Mouse (Mus musculus) thymus, postnatal 25 days (tissue): ENCODE measurements around the gene Ptma.
"Not testable (repeated sequence)": the region's sequence is repeated elsewhere in the genome, so short reads cannot be mapped to it uniquely, and the experiment has no call there.

Experiments used
- DNase-seq: peaks from one replicate; pipeline ENCODE4 v3.0.0; 2022

The Ptma gene

DNA sequence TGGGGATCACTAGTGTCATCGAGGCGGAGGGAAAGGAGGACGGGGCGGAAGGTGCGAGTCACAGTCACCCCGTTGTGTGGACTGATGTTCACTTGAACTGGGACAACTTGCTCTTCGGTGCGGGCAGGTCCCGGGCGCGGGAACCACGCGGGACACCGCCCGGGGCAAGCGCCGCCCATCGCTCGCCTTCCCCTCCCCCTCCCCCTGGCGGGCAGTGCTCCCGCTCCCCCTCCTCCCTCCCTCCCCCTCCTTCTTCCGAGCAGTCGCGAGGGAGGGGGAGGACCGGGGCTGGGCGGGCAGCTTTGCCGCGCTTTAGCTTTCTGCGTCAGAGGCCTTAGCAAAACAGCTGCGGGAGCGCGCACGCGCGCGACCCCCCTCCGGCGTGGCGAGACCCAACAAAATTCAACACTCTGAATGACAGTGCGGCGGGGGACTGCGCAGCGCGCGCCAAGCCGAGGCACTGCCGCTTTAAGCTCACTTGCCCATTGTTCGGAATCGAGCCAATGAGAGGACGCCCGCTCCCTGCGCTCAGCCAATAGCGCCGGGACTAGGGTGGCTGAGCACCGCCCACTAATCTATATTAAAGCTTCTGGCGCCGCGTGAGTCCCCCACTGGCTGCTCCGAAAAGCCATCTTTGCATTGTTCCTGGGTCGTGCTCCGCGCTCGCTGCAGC is at the start of gene Ptma:
TSS of gene Ptma (plus strand) at position 611 of the 673 bp plus-strand sequence.
- peak; percentile 98 for DNase-seq

DNA sequence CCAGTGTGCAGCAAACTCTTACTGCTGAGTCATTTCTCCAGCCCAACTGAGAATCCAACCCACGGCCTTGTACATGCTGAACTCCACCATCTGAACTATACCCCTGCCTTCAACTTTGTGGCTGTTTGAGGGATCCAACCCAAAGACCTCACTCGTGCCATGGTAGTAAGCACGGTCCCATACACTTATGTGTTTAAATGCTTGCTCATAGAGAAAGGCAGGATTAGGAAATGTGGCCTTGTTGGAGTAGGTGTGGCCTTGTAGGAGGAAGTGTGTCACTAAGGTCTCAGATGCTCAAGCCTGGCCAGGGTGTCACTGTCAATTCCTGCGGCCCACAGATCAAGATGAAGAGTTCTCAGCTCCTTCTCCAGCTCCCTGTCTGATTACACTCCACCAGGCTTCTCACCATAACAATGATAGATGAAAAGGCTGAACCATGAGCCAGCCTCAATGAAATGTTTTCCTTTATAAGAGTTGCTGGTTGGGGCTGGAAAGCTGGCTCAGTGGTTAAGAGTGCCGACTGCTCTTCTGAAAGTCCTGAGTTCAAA is 48.7 kb upstream of the Ptma start:
- DNase-seq, result no peak

DNA sequence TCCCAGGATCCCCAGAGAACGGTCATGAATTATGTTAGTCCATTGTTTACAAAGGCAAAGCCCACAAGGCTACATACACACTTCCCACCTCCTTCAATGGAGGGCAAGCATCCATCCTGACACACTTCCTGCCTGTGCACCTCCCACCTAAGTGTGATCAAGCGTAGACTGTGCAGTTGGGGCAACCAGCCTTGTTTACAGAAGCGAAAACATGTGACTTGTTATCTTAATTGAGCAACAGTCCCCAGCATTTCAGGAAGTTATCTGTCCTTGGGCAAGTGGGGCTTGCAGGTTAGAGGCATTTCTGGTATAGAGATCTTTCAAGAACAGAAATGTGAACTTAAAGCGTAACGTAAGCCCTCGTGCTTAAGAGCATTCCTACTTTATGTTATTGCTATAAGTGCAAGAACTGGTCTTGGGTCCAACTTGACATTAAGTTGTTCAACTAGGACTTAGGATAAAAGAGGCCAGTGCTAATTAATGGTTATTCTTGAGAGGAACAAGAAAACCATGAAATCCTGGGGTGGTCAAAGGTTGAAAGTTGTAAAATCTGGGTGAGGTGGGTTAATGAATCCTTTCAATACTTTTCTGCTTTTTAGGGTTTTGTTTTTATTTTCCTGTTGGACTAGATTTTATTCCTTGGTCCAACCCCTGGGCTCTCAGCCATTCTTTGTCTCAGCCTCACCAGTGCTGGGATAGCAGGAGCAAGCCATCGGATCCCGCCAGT is 47.3 kb upstream of the Ptma start:
- DNase-seq, result no peak

DNA sequence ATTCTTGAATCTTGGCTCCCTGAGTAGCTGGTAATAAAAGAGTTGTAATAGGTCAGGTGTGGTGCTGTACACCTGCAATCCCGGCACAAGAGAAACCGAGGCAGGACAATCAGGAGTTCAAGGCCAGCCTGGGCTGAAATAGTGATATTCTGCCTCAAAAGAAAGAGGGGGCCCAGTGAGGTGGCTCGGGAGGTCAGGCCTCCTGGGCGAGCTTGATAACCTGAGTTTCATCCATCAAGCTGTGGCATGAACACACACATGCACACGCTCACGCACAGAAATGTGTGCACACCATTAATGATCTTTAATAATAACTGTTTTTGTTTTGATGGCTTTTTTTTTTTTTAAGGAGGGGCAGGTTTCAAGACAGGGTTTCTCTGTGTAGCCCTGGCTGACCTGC is 46.2 kb upstream of the Ptma start:
- DNase-seq, result no peak

DNA sequence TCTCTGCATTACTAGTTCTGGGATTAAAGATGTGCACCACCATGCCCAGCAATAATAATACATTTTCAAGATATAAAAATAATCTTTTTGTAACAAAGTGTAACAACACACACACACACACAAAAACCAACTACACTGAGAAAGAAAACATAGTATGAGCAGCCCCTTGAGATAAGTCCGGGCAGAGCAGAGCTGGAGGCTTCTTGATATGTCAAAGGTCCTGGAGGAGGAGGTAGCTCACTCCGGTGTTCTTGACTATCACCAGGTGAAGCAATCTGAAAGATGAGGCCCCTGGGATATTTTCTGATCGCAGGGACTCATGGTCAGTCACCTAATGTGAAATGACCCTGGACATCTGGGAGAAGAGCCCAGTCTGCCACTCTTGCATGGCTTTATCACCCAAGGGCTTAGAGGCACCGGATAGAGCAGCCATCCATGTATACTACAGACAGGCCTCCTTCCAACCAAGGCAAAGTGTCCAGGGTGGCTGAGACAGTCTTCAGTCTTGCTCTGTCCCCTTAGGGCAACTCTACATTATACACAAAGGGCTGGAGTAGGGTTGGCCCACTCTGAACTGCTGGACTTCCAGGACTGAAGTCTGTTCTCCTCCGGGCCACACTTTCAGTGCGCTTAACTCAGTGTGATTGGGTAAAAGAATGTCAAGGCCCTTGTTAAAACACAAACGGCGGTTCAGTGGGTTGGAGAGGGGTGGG is 45.6 kb upstream of the Ptma start:
- DNase-seq, result no peak

DNA sequence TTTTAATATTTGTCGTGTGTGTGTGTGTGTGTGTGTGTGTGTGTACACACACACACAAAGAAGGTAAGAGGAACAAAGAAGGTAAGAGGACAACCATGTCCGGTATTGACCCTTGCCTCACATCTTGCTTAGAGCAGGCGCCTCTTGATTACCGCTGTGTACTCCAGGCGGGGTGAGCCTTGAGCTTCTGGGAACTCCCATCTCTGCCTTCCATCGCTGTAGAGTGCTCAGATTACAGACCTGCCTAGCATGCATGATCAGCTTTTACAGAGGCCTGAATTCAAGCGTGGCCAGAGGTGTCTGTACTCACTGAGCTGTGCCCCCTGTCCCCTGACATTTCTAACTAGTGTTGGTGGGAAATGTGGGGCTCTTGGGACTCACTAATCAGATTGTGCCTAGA is 45.1 kb upstream of the Ptma start:
- DNase-seq, result no peak

DNA sequence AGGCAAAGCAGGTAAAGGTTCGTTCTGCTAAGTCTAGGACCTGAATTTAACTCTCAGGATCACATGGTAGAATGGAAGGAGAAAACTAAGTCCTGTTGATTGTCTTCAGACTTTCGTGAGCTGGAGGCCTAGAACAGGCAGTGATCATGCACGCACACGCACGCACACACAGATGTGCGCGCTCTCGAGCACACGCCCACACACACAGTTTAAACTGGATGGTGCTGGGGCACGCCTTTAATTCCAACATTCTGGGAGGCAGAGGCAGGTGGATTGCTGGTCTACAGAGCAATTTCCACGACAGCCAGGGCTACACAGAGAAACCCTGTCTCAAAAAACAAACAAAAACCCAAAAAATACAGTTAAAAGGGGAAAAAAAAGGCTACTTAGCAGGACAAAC is 44.2 kb upstream of the Ptma start:
- DNase-seq, result no peak

DNA sequence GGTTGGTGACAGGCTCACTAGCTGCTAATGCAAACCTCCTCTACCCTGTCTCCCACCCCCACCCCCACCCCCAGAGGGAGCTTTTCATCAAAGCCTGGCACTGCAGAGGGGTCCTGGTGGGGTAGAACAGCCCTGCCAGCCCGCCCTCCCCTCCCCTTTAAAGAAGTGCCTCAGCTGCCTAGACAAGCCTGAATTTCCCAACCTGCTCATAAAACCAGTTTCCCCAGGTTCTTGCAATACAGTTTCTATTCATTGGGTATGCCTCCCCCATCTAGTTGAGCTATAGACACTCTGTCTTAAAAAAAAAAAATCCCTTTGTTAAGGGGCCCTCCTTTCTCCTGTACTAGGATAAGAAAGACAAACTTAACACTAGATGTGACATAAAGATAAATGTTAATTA is 43.8 kb upstream of the Ptma start:
- DNase-seq, result no peak

DNA sequence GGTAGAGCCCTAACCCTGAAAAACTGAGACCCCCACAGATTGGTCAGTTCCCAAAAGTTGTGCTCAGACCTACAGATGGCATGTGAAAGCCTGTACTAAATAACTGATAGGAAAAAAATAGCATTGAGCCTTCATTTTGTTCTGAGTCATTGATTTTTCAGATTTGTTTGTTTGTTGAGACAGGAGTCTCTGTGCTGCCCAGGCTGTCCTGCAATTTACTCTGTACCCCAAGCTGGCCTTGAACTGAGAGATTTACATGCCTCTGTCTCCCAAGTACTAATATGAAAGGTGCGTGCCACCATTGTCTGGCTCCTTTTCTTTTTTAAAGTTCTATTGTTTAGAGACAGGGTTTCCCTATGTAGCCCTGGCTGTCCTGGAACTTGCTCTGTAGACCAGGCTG is 41.2 kb upstream of the Ptma start:
- no peak for DNase-seq

DNA sequence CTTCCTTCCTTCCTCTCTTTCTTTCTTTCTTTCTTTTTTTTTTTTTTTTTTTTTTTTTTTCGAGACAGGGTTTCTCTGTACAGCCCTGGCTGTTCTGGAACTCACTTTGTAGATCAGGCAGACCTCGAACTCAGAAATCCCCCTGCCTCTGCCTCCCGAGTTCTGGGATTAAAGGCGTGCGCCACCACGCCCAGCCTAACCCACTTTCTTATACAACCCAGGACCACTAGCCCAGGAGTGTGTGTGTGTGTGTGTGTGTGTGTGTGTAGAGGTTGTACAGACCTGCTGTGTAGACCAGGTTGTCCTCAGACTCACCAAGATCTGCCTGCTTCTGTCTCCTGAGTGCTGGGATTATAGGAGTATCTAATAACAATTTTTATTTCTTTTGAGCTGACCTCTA is 40.7 kb upstream of the Ptma start:
- DNase-seq, result not testable (repeated sequence)

DNA sequence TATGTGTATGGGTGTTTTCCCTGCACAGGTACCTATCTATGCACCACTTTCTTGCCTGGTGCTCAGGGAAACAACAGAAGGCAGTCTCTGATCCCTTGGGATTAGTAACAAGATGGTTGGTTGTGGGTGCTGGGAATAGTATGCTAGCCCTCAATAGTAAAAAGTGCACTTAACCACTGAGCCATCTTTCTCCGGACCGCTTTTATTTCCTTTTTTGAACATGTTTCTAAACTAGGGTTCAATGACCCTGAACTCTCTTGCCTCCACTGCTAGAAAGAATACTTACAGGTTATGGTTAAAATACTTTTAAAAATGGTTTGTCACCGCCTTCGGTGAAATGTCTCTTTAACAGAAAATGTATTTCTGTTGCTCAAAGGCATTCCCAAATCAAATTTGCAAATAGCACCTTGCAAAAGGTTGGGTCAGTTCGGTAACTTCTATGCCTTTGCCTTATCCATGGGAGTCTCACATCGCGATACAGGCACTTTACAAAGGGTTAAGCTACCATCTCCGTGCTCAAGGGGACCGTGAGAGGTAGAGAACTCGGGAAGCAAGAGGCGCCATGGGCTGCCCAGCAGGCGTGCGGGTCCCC is 39.7 kb upstream of the Ptma start:
- DNase-seq, result peak; percentile 22

DNA sequence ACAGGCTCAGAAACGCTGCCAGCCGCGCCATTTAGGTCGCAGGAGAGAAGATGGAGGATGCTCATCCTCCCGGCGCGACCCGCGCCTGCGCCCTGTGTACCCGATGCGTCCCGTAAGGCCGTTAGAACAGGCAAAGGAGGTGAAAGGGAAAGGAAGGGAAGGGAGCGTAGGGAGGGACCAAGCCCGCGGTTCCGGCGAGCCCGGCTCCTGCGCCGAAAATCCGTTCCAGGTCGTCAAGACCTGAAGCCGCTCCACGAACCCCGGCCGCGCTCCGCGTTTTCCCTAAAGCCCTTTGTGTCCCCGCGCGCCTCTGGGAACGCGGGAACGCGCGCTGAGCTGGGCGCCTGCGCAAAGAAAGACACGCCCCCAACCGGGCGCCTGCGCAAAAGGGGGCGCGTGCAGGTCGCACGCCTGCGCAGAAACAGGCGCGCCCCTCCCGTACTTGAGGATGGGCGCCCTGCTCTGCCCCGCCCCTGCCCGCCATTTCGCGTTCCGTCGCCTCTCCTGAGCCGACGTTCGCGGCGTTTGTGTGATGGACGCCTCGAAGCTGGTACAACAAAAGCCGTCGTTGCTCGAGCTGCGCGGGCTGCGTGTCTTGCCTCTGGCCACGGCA is 39.1 kb upstream of the Ptma start:
- peak; percentile 100 for DNase-seq

DNA sequence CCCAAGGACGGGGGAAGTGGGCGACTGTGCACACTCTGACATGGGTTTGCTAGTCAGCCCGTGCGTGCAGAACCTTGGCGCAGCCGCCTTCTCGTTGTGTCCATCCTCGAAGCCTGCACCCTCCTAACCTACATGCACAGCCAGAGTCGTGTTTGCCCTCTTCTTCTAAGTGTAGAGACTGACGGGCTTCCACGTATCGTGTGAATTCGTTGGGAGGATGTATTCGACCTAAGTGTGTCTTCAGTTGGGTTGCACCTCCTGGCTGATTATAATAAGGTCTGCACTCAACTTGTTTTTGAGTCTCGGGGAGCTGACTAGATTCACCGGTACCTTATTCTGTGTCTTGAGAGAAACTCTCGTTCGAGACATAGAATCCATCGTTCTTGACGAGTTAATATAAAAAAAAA is 38.6 kb upstream of the Ptma start:
- no peak for DNase-seq

DNA sequence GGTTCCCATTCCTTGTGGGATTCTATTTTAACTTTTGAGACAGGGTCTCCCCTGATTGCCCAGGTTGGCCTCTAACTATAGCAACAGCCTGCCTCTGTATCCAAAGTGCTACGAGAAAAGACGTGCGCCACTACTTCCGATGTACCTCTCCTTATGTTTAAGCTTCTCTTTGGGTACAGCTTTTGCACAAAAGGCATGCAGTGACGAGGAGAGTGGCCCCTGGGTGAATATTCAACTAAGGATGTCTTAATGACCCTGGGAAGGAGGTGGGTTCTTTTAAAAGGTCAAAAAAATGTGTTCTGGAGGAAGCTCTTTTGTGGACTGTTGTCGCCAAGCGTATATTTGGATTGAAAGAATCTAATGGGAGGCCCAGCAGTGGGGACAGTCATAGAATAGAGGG is 38.2 kb upstream of the Ptma start:
- peak; percentile 59 for DNase-seq

DNA sequence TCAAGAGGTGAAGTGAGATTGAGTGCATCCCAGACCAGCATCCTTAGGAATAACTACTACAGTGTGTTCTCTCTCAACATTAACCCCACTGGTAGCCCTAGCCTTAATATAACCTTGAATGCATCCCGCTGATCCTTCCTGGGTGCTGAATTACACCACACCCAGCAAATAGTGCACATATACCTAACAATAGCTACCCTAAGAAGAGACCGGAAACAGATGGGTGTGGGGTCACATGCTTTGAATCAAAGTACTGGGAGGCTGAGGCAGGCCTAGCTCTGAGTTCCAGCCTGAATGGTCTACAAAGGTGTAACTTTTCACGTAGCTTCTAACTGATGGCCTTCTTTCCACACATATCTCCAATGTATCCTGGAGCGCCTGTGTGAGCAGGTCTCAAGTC is 37.8 kb upstream of the Ptma start:
- no peak for DNase-seq

DNA sequence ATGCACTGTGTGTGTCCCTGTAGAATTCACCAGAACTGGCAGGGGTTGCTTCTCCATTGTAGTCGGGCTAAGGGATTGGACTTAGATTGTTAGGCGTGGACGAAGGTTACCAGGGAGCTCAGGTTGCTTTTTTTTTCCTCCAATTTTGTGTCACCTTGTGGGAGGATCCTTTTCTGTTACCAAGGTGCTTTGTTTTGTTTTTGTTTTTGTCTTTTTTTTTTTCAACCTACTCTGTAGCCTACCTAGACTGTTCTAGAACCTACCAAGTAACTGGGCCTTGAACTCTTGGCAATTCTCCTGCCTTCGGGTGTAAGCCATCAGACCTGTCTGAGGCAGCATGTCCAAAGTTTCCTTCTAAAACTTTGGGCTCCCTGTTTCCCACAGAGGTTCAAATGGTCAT is 36.6 kb upstream of the Ptma start:
- no peak for DNase-seq

DNA sequence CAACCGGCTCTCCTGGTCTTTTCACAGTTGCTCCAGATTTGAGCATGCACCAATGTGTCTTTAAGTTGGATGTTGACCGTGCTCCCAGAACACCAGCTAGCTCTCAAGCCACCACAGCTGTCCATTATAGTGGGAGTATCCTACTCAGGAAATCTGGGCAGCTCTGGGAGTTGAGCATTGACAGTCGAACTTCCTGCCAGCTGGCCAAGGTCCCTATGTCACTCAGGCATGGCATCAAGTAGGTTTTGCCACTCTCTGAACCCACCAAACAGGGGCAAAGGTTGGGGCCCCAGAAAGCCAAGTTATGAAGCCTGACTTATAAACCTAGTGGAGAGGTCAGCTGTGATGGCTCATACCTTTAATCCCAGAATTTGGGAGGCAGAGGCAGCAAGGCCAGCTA is 35.8 kb upstream of the Ptma start:
- peak; percentile 38 for DNase-seq

DNA sequence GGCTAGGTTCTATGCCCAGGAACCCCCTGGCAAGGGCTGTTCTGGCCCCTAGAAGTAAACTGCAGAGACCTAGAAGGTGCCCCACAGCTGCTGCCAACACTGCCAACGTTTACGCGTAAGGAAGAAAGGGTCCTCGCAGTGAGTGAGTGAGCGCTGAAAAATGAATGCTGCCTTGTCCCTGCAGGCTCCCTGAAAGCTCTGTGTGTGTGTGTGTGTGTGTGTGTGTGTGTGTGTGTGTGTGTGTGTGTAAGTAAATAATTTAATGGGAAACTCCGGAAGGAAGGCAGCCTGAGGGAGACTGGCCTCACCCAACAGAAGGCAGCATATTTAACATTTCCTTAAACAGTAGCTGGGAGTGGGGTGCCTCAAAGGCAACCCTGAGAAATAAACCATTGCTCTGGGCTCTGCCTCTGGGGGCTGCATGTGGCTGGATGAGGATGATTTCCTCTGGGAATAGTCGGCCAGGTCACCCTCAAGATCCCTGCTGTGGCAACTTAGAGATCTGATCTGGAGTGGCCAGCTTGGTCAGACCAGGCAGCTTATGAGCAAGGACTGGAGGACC is 34.9 kb upstream of the Ptma start:
- peak; percentile 51 for DNase-seq

DNA sequence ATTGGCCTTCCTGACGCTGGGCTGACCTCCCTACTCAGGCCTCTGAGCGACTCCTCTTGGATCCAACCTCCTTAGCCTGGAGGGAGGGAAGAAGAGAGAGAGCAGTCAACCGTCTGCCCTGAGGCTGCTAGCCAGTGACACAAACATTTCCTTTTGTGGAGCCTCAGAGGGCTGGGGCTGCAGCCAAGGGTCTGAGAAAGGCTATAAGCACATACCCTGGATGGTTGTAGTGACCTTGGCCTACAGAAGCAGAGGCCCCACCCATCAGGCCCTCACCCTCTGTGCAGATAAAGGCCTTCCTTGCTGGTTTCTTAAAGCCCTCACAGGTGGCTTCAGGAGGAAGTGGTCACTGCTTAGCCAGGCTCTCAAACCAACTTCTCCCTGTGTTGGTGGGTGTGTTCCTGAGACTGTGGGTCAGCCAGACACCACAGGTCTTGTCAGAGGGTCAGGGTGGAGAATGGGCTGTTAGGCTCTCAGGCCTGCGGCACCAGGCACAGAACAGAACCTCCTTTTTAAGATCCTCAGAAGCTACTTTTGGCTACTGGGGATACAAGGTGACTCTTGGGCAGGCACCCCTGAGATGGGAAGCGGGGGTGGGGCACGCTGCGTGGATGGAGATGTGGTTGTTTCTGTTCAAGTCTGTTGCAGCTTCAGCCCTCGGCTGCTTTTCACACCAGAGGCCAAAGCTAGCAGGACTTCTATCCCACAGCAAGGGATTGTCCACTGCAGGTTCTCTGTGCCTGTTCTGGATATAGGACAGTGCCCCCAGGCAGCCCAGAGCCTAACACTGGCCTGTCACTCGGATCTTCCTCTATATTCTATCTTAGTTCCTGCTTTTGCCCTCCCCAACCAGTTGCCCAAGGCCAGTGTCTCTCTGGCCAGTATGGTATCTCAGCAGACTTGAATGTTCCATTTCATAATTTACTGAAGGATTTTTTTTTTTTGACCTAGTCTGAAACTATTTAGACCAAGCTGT is 34.1 kb upstream of the Ptma start:
- DNase-seq, result peak; percentile 39

DNA sequence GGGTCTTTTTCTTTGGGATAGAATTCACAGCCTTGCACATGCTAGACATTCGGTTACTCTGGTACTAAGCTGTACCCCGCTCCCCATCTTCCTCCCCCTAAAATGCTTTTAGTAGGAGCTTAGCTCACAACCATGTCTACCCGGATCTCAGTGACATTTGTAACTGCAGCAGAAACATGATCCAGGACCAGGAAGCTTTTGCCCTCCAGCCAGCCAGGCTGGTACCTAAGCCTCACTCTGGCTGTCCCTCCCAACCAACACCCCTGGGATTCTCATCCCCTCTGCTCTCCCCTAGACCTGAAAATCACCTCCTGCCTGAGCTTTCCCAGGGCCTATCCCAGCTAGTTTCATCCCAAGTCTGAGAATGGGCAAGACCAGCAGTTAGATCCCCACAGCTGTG is 32.7 kb upstream of the Ptma start:
- no peak for DNase-seq

DNA sequence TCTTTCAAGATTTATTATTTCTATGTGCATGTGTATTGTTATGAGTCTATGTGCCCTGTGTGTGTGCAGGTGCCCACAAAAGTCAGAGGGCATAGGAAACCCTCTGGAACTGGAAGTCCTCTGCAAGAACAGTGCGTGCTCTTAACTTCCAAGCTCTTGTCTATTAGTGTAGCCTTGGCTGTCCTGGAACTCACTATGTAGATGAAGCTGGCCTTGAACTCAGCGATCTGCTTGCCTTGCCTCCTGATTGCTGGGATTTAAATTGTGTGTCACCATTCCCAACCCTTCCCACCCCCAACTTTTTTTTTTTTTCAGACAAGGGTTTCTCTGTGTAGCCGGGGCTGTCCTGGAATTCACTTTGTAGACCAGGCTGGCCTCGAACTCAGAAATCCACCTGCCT is 30.2 kb upstream of the Ptma start:
- DNase-seq, result no peak
